Mouse (Mus musculus): ENCODE data around the gene Nek2.

The Nek2 gene

GRCm38 (mm10) chr1:191856886-191857651, 35.8 kb downstream of the Nek2 start:
- in situ Hi-C loops (cut with MboI, MseI): no loop called here

GRCm38 (mm10) chr1:191858136-191858535, 36.9 kb downstream of the Nek2 start:
- in situ Hi-C loops (cut with MboI, MseI): no loop called here

- in situ Hi-C loops (cut with MboI, MseI): no loop called here
Observed at GRCm38 (mm10) chr1:191859847-191860246, 38.6 kb downstream of the Nek2 start.

- in situ Hi-C loops (cut with MboI, MseI): no loop called here
Observed at GRCm38 (mm10) chr1:191861247-191861646, 40.0 kb downstream of the Nek2 start.

DNA sequence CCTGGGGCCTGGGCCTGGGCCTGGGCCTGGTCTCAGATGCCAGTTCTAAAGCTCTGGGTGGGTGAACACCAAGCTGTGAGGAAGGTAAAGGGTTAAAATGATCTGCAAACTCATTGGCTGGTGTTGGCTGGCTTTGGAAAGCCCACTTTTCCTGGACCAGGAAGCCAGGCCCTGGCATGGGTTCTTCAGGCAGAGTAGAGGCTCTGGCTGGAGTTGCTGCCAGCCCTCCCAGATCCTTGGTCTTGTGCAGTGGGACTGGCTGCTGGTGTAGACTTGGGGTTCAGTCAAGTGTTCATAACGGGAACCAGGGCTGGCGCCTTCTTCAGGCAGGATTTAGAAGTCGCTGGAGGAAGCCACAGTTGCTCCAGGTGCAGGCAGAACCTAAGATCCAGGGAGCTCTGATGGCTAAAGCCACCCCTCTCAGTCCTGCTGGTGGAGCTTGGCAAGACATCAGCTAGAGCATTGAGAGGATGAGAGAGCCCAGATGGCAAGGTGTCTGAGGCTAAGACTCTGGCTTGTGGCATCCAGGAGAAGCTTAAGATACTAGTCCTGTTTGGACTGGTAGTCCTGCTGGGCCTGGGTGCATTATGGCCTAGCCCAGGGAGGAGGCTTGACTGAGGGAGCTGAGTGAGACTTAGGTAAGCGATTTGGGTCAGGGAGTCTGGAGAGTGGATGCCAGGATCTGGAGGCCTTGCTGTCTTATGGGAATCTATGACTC, 42.7 kb downstream of the Nek2 start:
- in situ Hi-C loops (cut with MboI, MseI): no loop called here

DNA sequence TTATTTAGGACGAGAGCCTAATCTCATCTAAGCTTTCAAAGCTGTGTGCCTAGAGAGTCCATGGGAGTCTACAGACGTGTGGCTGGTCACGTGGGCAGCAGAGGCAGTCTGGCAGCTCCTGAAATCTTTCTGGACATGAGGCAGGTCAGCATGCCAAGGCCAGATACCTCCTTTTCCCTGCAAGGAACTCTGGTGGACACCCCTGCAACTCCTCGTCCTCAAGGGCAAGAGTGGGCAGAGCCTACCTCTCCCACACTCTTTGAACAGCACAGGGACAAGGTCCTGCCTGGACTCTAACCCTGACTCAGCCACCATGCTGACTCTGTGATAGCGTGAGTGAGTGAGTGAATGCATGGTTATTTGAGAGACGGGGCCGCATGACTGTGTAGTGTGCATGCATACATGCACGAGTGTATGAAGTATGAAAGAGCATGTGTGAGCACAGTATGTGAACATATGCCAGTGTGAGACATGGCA, 43.3 kb downstream of the Nek2 start:
- in situ Hi-C loops (cut with MboI, MseI): no loop called here

DNA sequence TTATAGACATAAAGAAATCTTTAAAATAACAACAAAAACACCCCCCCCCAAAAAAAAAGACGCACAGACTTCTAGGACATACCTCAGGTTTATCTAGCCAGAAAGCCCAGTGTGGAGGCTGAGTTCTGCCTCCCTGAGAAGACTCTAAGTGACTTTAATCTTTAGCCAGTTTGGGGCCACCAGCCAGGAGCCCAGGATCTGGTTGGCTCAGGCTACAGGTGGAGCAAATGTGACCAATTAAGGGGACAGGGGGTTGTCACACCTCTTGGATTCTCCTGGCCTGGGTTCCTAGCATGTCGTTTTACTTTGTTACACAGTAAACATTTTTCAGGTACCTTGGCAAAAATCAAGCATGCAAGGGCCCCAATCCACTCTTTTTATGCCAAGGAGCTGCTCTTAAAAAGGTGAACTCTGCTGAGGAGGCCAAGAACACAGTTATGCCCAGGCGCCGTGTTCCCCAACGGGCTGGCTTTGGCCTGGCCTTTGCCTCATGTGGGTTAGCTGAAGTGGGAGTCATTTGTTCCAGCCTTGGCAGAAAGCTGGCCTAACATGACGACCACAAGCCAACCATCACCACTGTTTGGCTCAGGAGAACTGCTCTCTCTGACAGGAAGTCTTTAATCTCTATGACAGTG, 50.9 kb downstream of the Nek2 start:
- in situ Hi-C loops (cut with MboI, MseI): no loop called here

DNA sequence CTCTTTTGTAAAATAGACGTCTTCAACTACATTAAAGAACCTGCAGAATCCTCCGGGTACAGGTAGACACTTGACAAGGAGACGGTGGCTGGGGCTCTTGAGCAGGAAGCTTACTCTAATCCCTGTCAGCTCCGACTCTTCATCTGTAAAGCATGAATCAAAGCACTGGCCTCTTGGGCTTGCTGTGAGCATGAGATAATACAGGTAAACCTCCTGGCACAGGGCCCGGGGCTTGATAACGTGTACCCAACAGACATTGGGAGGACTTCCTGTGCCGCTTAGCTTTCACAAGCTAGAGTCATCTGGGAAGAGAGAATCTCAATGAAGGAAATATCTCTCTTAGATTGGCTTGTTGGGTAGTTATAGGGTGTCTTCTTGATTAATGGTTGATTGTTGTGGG, 53.8 kb downstream of the Nek2 start:
- in situ Hi-C loops (cut with MboI, MseI): no loop called here

DNA sequence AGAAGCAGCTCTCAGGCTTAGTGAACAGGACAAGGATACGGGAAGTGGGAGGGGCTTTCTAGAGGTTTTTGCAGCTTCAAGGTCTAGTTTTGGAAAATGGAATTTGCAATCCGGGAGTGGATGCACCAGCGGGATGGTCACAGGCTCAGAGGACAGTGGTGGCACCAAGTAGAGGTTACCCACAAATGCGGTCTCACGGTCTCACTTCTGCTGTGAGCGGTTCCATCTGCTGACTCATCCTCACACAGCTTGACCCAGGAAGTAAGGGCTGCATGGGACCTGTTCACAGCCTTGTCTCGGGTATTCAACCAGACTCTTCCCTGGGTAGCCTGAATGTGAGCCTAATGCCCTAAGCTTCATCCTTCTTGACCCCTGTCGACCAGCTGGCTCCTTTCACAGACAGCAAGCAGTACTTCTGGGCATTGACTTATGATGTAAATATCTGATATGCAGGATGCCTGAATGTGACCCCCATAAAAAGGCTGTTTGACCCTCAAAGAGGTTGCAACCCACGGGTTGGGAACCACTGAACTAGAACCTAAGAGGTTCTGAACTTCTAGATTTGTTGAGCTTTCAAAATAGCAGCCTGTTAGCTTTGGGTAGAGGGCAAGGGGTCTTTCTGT, 54.5 kb downstream of the Nek2 start:
- in situ Hi-C loops (cut with MboI, MseI): no loop called here

DNA sequence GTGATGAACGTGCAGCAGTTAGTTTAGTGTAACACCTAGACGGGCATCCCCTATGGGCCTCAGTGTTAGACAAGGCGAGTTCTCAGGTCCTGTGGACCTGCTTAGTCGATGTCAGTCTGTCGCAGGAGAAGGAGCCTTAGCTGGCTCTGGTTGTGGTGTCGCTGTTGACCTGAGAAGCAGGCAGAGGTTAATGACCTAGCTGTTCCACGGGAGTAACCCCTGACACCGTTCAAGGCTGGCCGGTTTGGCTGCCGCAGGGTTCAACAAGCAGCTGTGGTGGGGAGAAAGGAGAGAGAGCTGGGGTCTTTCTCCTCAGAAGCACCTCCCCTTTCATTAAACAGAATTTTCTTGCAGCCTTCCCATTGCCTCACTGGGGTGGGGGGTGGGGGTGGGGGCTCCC, 56.4 kb downstream of the Nek2 start:
- in situ Hi-C loops (cut with MboI, MseI): no loop called here

DNA sequence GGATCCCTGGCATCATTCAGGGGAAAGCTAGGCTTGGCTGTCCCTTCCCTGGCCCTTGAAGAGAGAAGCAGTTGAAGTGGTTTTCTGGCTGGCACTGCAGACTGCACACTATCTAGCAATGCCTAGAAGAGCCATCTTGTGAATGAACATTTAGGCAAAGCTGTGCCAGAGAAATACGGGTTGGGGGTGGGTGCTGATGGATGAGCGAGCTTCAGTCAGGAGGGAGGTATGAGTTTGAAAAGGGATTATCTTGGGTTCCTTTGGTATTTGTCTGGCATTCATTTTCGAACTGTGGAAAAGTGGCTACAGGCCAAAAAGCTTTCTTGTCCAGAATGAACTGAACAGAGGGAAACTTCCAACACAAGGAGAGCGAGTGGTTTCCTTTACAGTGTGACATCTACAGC, 57.3 kb downstream of the Nek2 start:
- in situ Hi-C loops (cut with MboI, MseI): no loop called here

GRCm38 (mm10) chr1:191880247-191880646, 59.0 kb downstream of the Nek2 start:
- in situ Hi-C loops (cut with MboI, MseI): no loop called here

DNA sequence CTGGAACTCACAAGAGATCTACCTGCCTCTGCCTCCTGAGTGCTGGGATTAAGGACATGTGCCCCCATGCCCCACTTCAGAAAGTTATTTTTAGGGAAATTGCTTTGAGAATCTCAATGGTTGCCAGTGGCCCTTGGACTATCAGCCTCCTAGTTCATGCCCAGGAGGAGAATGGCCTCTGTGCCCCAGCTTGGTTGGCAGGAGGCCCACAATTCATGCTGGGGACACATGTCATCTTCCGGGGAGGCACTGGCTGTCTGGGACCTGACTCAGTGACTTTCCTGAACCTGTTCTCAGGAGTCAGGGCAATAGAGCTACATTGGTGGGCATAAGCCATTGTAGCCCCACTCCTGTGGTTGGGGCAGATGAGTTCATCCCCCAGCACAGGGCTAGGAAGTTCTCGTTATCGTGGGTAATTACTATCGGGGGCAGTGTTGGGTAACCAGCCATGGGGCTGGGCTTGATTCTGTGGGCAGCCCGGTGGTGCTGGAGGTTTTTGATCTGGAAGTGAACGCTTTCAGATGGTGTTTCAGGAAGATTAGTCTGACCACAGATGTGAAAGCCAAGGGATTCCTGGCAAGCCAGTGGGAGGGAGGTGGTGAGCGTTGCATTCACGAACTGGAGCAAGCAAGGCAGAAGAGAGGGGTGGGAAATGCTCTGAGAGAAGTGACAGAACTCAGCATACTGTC, 59.8 kb downstream of the Nek2 start:
- in situ Hi-C loops (cut with MboI, MseI): no loop called here

GRCm38 (mm10) chr1:191881663-191882062, 60.4 kb downstream of the Nek2 start:
- in situ Hi-C loops (cut with MboI, MseI): no loop called here

All from regulatory T cell (primary cell).